Mouse (Mus musculus) C2C12 (cell line): ENCODE results near the gene Col3a1.

Source experiments
- CEBPB ChIP-seq: IDR thresholded peaks from one replicate; pipeline ENCODE4 v1.6.1; 2011; ENCODE audit warnings: low read depth, mild to moderate bottlenecking, control low read depth, moderate library complexity
- CTCF ChIP-seq: IDR thresholded peaks from one replicate; pipeline ENCODE4 v1.5.1; 2011; ENCODE audit not compliant: control insufficient read depth, insufficient read depth, insufficient read length
- FOSL1 ChIP-seq: IDR thresholded peaks from one replicate; pipeline ENCODE4 v1.8.0; 2011; ENCODE audit warnings: mild to moderate bottlenecking, low read length; ENCODE audit not compliant: poor library complexity, insufficient read depth, severe bottlenecking
- MAX ChIP-seq: IDR thresholded peaks from one replicate; pipeline ENCODE4 v1.6.1; 2011; ENCODE audit warnings: mild to moderate bottlenecking, control low read depth
- MYOD1 ChIP-seq: IDR thresholded peaks from one replicate; pipeline ENCODE4 v1.6.1; 2011; ENCODE audit warnings: low read depth; ENCODE audit not compliant: control insufficient read depth, insufficient read length

DNA sequence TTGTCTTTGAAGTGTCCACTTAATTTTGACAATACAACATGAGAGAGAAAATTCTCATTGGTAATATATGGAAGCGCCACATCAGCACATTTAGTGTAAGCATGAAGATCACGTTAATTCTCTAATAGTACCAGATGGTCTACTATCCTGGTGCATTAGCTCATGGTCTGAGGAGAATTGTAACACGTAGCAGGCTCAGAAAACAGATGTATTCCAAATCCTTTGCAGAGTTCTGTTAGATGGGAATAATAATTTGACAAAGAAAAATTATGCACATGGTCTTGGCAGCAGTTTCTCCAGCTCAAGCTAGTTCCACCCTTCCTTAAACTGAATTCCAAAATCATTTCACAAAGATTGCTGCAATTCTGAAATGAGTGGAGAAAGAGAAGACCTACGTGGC is 21.3 kb upstream of the Col3a1 start:
- no peak for TF ChIP-seq MAX
- TF ChIP-seq MYOD1, result no peak
- TF ChIP-seq CEBPB, result no peak
- TF ChIP-seq CTCF, result no peak
- TF ChIP-seq FOSL1, result no peak
